Mouse (Mus musculus) embryonic fibroblast, embryonic 13.5 days (primary cell): Measurements from ENCODE around the gene Olfr766-ps1. TPM values are rescaled to one million over a fixed set of nuclear protein-coding genes. Genes with fewer than 3 reads are reported as not detected.

Experiments used
- H3K27ac ChIP-seq: 2 replicates; pipeline ENCODE4 v1.5.1; 2012; ENCODE audit warnings: low read length, control low read depth, inconsistent platforms; ENCODE audit not compliant: insufficient read depth
- H3K4me1 ChIP-seq: 2 replicates; pipeline ENCODE4 v1.6.1; 2011; ENCODE audit warnings: low read length; ENCODE audit not compliant: control insufficient read depth, insufficient read depth
- H3K4me3 ChIP-seq: 2 replicates; pipeline ENCODE4 v1.5.1; 2011; ENCODE audit warnings: mild to moderate bottlenecking, control low read depth, low read length; ENCODE audit not compliant: insufficient read depth
- CTCF ChIP-seq: IDR thresholded peaks from 2 replicates; pipeline ENCODE4 v1.5.1; 2011; ENCODE audit warnings: mild to moderate bottlenecking, control low read depth, low read length, moderate library complexity, borderline replicate concordance; ENCODE audit not compliant: insufficient read depth
- POLR2A ChIP-seq: IDR thresholded peaks from 2 replicates; pipeline ENCODE4 v1.6.1; 2011; ENCODE audit warnings: low read depth, mild to moderate bottlenecking, control low read depth, low read length, moderate library complexity
- polyA plus RNA-seq: library from polyadenylated mRNA; stranded (reverse); fragments of >200 nt; gene quantifications from 2 replicates; pipeline ENCODE4 v1.2.4, GENCODE M21; 2011; ENCODE audit warnings: low read depth; ENCODE audit not compliant: missing spikeins, insufficient read length

Olfr766-ps1 gene
- polyA plus RNA-seq, 1 experiment, result not detected

DNA sequence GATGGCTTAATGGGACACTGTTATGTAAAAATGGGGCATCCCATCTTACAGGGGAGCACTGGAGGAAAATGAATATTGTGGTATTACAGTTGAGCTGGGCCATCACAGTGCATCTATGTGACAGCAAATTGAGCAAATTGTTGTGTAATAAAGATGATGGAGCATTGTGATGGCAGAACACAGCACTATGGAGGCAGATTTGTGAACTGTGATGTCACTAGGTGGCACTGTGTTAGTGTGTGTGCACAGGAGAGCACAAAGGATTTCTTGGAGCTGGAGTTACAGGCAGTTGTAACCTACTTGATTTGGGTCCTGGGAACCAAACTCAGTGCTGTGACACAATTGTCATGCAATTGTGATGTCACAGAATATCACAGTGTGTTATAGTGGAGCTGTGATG, 45.5 kb downstream of the Olfr766-ps1 start:
- Histone ChIP-seq H3K4me1 (no peaks in the 10 kb centered on the region), H3K4me3 (no peak overlapping the region), H3K27ac (no peak overlapping the region)
- no peak for TF ChIP-seq POLR2A
- no peak for TF ChIP-seq CTCF

DNA sequence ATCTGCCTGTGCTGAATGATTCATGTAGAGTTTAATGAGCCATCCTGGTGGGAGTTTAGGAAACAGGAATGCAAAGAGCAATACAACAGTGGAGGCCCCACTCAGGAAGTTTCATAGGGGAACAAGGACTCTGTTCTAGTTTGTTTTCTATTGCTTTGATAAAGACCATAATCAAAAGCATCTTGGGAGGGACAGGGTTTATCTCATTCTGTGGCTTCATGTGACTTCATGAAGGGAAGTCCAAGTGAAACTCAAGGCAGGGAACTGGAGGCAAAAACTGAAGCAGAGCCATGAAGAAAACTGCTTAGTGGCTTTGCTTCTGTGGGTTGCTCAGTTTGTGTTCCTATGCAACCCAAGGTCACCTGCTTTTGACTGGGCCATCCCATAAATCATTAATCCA, 54.3 kb downstream of the Olfr766-ps1 start:
- H3K4me1 ChIP-seq, result no peaks in the 10 kb centered on the region

More for the DNA sequence above, 54.3 kb downstream of the Olfr766-ps1 start:
- H3K4me3 ChIP-seq, result no peak overlapping the region
- H3K27ac ChIP-seq, result no peak overlapping the region
- TF ChIP-seq POLR2A (no peak), CTCF (no peak)

Other genes starting within 250 kb of the Olfr766-ps1 start
- 30.4 and 31.2 TPM in 2 replicates for gene Ormdl2, start 247.3 kb downstream of the Olfr766-ps1 start, polyA plus RNA-seq
- 16.3 and 19.4 TPM in 2 replicates for gene Gdf11, start 177.3 kb downstream of the Olfr766-ps1 start, polyA plus RNA-seq
- 686 and 779 TPM in 2 replicates for gene Cd63, start 168.0 kb downstream of the Olfr766-ps1 start, polyA plus RNA-seq
- 5.5 and 7.7 TPM in 2 replicates for gene Rdh5, start 146.1 kb downstream of the Olfr766-ps1 start, polyA plus RNA-seq
- 80.5 and 91.4 TPM in 2 replicates for gene Bloc1s1, start 144.9 kb downstream of the Olfr766-ps1 start, polyA plus RNA-seq
- gene Itga7, start 135.2 kb downstream of the Olfr766-ps1 start, polyA plus RNA-seq, result 16.9 and 22.1 TPM in 2 replicates
- not detected in 2 replicates for gene Mettl7b, start 108.0 kb downstream of the Olfr766-ps1 start, polyA plus RNA-seq
- not detected in 2 replicates for gene Olfr9, start 79.5 kb downstream of the Olfr766-ps1 start, polyA plus RNA-seq
- gene Olfr763, start 58.2 kb downstream of the Olfr766-ps1 start, polyA plus RNA-seq, result not detected in 2 replicates
- not detected in 2 replicates for gene Olfr764-ps1, start 29.1 kb downstream of the Olfr766-ps1 start, polyA plus RNA-seq
- gene Olfr765, start 19.0 kb downstream of the Olfr766-ps1 start, polyA plus RNA-seq, result not detected in 2 replicates
- not detected in 2 replicates for gene Olfr767, start 13.9 kb upstream of the Olfr766-ps1 start, polyA plus RNA-seq
- gene Olfr768, start 30.4 kb upstream of the Olfr766-ps1 start, polyA plus RNA-seq, result not detected in 2 replicates
- gene Olfr769, start 48.9 kb upstream of the Olfr766-ps1 start, polyA plus RNA-seq, result not detected in 2 replicates
- not detected in 2 replicates for gene Olfr770, start 70.0 kb upstream of the Olfr766-ps1 start, polyA plus RNA-seq
- gene Olfr771, start 95.8 kb upstream of the Olfr766-ps1 start, polyA plus RNA-seq, result not detected in 2 replicates
- not detected in 2 replicates for gene Olfr772, start 108.9 kb upstream of the Olfr766-ps1 start, polyA plus RNA-seq
- gene Olfr773, start 118.4 kb upstream of the Olfr766-ps1 start, polyA plus RNA-seq, result not detected in 2 replicates
- not detected in 2 replicates for gene Olfr774, start 167.2 kb upstream of the Olfr766-ps1 start, polyA plus RNA-seq
- gene Olfr775, start 179.4 kb upstream of the Olfr766-ps1 start, polyA plus RNA-seq, result not detected in 2 replicates
- not detected in 2 replicates for gene Olfr776, start 190.2 kb upstream of the Olfr766-ps1 start, polyA plus RNA-seq
- gene Olfr777, start 202.5 kb upstream of the Olfr766-ps1 start, polyA plus RNA-seq, result not detected in 2 replicates
- not detected in 2 replicates for gene Olfr780, start 249.1 kb upstream of the Olfr766-ps1 start, polyA plus RNA-seq